Mouse (Mus musculus) megakaryocyte, adult 5-6 weeks (primary cell): Measurements from ENCODE around the gene Cacna2d4. TPM values are rescaled to one million over a fixed set of nuclear protein-coding genes. Genes with fewer than 3 reads are reported as not detected.

Source experiments
- ATAC-seq: 2 replicates; pipeline ENCODE4 v1.8.0; 2016; ENCODE audit warnings: mild to moderate bottlenecking, inconsistent platforms; ENCODE audit not compliant: poor library complexity, severe bottlenecking
- total RNA-seq, 2 experiments: library from RNA; stranded (forward) in 1 of 2; stranded (reverse) in 1 of 2; fragments of 153-499, 151-499 nt in 1 of 2; fragments of 221-1000, 200-1000 nt in 1 of 2; gene quantifications; 2 replicates each; pipeline versions ENCODE4 v1.2.3 to v1.2.4; 2015 to 2017

Gene Cacna2d4
- total RNA-seq, 2 experiments from 2014 or later, result 0.04 to 0.07 TPM

DNA sequence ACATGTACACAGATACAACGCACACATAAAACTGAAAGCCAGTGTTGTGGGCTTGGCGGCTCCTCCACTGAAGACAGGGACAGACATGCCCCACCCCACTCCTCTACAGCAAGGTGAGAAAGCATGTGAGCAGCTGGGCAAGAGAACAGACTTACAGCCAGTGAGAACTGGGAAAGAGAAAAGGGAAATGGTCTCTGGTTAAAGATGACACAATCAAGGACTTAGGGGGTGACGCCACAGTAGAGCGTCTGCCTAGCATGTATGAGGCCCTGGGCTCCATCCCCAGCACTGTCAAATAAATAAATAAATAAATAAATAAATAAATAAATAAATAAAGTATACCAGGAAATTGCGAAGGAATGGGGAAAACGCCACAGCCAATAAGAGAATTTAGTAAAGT, 67.0 kb downstream of the Cacna2d4 start:
- ATAC-seq, result peak; percentile 40; the same call in 1 of the 2 replicates

DNA sequence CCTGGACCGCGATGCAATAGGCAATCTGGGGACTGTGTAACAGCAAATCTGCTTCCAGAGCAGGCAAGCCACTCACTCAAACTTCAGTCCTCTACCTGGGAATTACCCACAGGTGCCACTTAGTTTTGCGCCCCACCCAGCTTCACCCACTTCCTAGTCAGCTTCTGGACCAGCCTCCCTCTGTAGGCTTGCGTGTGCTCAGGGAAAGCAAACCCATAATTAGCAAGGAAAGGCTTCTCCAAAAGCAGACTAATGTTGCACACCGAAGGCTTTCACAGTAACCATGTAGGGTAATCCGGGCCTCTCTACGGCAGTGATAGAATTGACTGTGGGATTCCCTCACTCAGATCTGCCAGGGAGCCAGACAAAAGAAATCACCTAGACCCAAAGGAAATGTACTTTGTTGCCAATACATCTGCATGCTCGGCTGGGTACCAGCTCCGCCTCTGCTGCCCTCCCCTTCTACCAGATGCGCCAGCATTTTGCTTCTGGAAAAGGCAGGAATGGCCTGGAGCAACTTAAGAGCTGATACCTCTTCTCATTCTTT, 71.6 kb downstream of the Cacna2d4 start:
- ATAC-seq, result no peak

DNA sequence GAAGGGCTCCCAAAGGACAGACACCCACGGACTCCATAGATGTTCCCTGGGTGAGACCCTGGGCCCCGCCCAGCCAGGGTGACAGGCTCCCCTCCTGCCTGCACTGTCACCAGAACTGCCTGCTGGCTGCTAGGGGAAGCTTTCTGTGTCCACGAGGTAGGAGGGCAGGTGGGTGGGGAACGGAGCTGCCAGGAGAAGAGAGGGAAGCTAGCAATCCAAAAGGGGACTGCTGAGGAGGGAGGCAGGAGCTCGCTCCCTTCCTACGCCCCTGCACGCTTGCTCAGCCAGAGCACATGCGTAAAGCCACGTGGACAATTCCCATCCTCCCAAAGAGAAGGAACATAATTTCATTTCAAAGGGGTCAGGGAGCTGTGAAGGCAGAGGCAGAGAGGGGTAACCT, 73.8 kb downstream of the Cacna2d4 start:
- ATAC-seq, result no peak

DNA sequence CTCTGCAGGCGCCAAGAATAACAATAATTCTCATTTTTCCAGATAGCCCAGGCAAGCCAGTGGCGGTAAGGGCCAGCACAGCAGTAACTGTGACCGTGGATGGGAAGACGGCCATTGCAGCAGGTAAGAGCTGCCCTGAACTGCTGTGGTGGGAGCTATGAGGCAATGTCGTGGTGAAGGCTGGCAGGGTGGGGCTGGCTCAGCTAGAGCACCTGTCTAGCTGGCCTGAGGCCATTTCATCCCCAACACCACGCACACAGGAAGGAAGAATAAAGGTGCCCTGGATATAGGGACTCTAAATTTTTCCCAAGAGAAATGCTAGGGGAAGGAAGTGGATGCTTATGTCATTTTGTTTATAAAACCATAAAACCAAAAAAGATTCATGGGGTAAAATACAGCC, 76.1 kb downstream of the Cacna2d4 start:
- no peak for ATAC-seq

DNA sequence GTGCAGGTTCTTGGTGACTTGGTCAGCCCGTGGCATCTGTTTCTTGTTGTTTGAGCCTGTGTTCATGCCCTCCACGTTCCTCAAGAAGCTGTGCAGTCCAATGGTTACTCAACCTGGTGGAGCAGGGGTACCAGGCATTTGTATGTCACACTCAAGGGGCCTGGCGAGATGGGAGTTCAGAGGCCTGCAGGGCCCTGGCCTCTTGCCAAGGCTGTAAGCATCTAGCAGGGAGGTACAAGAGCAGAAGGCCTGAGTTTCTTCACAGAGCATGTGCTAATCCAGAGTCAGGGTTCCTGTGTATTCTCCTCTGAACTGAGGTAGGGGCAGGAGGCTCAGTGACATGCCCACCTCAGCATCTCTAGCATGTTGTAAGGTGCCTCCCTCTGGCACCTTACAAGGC, 76.8 kb downstream of the Cacna2d4 start:
- ATAC-seq, result no peak

DNA sequence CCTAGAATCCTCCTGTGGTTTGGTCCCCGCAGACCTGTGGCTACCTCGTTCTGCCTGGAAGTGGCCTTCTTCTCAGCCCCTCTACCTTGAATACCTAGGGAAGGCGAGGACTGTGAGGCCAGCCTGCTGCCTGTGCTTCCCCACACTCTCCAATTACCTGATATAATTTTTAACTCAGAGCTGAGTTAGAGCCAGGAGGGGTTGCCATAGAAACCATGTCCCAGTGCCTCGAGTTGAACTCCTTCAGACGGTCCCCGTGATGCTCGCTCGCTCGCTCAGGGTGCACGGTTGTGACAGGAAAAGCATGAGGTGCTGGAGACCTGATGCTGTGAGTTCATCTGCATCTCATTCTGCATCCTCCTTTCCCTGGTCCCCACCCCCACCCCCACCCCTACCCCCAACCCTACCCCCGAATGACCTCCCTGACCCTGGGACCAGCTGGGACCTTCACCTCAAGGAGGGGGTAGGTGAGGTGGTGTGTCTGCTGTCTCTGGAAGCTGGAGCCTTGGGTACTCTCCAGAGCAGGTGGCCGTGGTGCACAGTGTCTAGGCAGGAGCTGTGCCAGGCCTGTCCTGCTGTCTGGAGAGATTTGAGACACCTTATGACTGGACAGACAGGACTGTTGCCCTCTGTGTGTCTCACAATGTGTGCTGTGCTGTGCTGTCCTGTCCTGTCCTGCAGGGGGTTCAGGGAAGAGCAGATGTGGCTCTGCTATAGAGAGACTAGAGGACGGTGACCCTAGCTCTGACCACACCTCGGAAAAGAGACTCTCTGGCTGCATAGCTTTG, 77.5 kb downstream of the Cacna2d4 start:
- no peak for ATAC-seq

DNA sequence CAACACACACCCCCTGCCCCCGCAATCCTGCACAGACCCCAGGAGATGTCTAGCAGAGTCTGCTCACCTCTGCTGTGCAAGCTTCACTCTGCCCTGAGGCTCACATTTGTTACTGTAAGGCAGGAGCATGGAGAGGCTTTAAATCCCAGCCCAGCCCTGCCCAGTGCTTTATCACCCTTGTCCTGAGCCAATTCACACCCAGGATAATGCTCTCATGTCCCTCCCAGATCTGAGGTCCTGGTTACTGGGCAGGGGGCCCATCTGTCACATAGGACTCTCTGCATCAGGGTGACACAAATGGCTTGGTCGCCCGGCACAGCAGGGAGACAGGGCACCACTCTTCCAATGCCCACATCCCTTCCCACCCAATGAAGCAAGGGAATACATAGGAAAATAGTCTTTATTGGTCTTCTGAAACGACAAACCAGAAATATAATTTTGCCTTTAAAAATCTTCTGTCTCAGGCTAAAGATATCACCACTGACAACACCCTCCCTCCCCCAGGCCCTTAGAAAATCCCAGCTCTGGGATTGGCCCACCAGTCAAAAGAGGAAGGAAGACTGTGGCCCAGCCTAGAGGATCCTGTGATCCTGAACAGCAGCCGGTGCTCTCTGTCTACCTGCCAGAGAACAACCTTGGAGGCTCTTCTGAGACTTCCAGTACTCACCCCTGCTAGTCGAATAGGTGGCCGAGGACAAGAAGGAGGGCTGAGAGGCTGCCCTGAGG, 78.6 kb downstream of the Cacna2d4 start:
- no peak for ATAC-seq

DNA sequence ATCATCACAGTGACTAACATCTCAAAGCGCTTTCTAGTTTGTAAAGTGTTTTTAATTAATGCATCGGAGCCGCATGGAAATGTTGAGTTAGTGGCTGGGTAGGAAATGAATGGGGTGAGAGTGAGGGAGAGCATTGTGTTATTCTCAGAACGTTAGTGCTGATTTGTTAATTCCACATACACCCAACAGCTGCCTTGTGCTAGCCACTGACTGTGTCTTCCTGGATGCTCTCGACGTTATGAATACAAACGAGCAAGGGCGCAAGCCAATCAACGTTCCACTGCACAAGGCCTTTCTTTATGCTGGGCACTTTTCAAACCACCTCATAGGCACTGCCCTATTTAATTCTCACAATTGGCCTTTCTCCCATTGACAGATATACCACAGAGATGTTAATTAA, 82.4 kb downstream of the Cacna2d4 start:
- no peak for ATAC-seq

DNA sequence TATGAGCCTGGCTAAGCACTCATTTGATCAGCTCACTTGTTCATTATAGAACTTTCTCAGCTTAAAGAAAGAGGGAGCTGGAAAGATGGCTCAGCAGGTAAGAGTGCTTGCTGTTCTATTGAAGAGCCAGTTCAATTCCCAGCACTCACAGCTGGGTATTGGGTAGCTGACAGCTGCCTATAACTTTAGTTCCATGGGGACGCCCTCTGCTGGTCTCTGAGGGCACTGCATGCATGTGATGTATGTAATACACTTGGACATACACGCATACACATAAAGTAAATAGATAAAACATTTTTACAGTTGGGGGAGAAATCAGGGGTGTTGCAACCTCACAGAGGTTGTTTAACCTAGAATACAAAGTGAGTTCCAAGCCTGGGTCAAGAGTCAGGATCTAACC, 83.0 kb downstream of the Cacna2d4 start:
- ATAC-seq, result no peak

DNA sequence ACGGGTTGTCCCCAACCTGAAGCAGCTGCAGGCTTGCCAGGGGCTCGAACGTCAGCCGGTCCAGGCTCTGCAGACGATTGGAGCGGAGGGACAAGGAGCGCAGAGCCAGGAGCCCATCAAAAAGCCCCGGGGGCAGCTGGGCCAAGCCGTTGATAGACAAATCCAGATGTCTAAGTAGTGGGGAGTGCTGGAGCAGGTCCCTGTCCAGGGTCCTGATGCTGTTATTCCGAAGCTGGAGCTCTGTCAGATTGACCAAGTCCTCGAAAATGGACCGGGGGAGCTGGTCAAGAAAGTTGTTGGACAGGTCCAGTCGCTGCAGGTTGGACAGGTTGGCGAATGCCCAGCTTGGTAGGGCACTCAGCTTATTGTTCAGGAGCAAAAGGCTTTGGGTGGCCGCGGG, 84.2 kb downstream of the Cacna2d4 start:
- ATAC-seq, result no peak

DNA sequence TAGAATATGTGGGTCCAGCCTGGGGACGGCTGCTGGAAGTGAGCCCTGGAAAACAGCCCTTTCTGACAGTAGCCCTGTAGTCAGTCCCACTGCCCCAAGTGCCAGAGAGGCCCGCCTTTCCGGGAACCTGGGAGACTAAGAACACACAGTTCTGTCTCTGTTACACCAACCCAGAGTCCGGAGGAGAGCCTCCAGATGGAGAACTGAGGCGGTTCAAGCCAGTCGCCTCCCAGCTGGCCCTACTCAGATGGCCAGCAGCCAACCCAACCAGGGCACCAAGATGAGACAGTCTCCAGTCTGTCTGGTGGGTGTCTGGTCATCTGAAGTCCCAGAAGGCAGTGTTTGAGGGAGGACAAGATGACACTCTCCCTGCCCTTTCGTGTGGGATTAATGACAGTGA, 85.4 kb downstream of the Cacna2d4 start:
- ATAC-seq, result no peak

DNA sequence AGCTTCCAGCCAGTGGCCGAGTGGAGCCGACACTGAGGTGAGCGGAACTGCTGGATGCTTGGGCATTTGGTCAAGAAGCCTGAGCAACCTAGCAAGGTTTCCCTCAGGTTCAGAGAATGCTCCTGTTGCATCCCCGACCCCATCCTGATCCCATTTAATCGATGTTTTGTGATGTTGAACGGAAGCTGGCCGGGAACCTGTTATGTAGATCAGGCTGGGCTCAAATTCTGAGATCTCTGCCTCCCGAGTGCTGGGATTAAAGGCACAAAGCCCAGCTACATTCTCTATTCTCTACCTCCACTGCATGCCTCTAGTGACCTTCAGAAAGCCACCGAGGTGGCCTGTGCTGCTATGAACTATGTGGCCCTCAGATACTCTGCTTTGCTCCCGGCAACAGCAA, 88.5 kb downstream of the Cacna2d4 start:
- ATAC-seq, result no peak

DNA sequence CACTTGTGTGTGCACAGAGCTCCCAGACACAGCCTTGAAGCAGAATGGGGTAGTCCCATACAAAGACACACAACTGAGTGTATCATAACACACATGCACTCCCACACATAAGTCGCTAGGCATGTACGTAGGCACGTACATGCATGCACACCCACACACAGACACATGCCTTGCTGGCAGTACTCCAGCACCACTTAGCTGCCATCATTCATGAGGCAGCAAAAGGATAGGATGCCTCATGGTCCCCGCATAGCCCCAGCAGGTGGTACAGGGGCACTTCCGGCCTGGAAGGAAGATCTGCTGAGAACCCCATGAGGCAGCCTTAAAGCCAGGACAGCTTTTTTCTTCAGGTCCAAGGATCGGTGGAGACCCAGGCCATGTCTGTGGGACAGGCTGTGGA, 89.7 kb downstream of the Cacna2d4 start:
- ATAC-seq, result no peak

DNA sequence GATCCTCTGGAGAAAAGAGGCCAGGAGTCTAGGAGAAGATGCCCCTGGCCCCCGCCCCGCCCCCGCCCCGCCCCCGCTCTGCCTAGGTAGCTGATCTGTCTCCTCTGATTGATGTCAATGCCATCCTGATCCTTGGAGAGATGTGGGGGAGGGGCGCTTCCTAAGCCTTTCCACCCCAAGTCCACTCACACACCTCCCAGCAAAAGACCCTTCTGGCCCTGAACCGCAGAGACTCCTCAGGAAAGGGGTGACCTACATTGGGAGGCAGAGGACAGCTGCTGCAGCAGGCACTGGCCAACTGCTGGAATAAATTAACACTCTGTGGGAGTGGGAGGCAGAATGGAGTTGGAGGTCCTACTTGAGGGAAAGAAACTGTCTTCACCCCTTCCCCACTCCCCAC, 90.2 kb downstream of the Cacna2d4 start:
- ATAC-seq, result no peak

DNA sequence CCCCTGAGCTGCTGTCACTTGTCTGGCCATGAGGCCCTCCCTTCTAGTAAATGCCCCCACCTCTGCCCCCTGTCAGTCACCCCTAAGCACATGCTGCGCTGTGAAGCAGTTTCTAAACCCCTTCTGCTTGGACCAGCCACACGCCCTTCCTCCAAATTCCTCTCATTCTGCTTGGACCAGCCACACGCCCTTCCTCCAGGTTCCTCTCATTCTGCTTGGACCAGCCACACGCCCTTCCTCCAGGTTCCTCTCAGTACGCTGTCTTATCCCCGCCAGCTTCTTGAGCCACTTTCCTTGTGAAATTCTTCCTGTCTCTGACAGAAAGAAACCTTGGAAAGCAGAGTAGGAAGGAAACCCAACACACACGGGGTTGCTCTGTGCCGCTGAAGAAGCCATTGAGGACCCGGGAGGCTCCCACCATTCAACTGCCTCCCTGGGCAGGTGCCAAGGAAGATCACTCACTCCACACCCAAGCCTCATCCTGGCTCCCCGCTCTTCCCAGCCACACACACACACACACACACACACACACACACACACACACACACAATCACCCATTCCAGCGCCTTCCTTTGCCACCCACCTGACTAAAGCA, 92.3 kb downstream of the Cacna2d4 start:
- ATAC-seq, result 0 out of 2 replicates have a peak, but pooled peaks have one; percentile 23

DNA sequence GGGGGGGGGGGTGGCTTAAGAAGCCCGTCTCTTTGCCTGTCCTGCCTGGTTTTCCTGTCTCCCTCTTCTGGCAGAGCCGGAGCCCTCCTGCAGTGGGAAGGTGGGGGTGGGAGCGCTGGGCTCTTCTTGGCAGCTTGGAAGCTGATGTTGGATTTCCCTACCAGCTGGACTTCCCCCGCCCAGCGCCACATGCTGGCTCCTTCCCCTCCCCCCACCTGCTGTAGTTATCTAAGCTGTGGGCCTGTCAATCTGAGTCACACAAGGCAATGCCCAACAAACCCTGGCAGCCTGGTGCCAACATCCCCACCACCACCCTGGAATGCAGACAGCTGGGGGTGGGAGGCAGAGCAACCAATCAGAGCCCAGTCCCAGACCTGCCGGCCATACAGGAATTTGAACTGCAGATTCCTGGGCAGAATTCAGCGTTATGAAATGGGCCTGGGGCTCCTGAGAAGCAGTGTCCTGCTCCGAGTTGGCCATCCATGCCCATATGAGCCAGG, 92.9 kb downstream of the Cacna2d4 start:
- no peak for ATAC-seq

DNA sequence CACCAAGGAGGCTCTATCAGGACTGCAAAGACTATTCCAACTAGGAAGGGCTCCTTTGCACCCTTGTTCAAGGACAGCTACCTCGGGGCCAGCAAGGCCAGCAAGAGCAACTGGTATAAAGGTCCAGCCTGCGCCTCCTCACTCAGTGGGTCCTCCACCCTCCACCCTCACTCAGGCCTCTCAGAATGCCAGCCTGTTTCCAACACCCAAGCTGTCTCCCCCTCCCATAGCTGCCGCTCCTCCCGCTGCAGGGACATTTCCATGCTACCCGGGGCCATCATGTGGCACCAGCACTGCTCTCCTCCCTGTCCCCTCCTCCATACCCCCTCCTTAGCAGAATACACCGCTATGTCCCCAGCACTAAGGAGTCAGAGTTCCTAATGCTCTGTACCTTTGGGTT, 93.6 kb downstream of the Cacna2d4 start:
- ATAC-seq, result no peak

DNA sequence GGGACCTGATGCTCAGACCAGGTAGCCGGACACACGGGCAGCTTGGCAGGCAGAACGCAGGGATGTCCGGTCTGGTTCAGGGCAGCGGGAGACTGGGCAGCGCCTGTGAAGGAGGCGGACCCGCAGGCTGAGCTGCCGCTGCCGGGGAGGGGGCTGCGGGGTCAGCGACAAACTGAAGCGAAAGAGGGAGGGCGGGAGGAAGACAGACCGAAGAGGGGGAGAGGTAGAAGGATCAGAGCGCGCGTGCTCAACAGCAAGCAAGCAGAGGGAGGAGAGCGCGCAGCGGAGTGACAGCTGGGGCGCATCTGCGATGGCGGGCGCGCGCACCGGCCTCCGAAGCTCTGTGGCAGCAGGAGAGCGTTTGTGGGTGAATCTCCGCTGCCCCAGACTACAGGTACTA, 94.2 kb downstream of the Cacna2d4 start, which contains the start of gene Lrtm2:
Gene Lrtm2, minus strand, starts transcription at position 261 of the 400 bp plus-strand sequence.
- ATAC-seq, result no peak

DNA sequence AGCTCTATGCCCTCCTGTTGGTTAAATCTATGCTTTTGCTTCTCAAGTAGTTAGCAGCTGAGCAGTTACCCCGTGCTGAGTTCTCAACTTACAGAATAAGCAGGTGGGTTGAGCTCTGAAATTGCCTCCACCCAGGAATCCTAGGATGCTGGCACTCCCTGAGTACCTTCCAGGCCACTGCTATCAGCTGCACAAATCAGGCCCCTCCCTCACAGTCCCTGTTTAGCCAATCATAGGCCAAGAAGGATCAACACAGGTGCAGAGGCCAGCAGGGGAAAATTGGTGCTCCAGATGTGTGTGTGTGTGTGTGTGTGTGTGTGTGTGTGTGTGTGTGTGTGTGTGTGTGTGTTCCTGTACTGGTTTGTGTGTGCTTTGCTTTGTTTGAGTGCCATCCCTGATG, 95.8 kb downstream of the Cacna2d4 start:
- ATAC-seq, result no peak

DNA sequence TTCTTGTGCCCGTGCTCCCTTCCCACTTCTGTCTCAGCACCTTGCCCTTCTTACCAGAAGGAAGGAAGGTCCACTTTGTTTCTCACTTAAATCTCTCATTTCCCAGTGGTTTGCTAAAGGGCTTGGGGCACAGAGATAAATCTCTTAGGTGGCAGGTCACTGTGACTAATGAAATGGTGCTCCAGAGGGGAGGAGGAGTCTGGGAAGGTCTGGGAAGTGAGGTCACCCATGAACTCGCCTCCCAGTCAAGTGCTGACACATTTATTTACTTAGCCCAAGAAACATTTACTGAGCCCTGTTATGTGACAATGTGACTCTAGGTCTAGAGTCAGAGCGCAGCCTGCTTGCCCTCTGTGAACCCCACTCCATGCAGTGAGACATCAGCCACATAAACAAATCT, 96.9 kb downstream of the Cacna2d4 start:
- ATAC-seq, result no peak

DNA sequence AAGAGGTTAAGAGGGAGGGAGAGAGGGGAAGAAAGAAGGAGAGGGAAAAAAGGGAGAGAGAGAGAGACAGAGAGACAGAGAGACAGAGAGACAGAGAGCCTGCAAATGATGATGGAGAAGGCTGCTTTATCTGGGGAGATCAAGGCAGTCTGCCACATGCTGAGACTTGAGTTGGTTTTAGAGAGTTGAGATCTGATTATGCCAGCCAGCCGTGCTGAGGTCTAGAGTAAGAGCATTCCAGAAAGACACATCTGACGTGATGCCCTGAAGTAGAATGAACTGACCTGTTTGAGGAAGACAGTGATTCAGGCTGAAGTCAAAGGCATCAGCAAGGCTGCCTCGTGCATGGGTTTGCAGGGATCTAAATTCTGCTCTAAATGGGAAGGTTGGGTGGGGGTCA, 97.5 kb downstream of the Cacna2d4 start:
- no peak for ATAC-seq
